Mouse (Mus musculus): ENCODE measurements around the gene Gm49403. TPM values are rescaled to one million over a fixed set of nuclear protein-coding genes. Genes with fewer than 3 reads are reported as not detected.
"Not testable (repeated sequence)": the region's sequence is repeated elsewhere in the genome, so short reads cannot be mapped to it uniquely, and the experiment has no call there.

The Gm49403 gene
- polyA plus RNA-seq, 1 experiment from 2014 or later, result not detected

- Histone ChIP-seq H3K4me3 (replicated peaks; ENCODE audit: low read length) (peak overlapping the region; percentile 59), H3K9ac (peak overlapping the region; percentile 77; the same call in 1 of the 2 replicates), H3K4me2 (replicated peaks) (peak overlapping the region; percentile 59), H3K36me3 (replicated peaks; ENCODE audit: control insufficient read depth, insufficient read depth) (peaks cover 24% of the 10 kb centered on the region), H3K4me1 (replicated peaks; ENCODE audit: control insufficient read depth, insufficient read depth, low read length) (peaks cover 10% of the 10 kb centered on the region; the same call in 1 of the 2 replicates)
- not testable (repeated sequence) for ATAC-seq (ENCODE audit: low FRiP score); H3K9me3 ChIP-seq (ENCODE audit: control insufficient read depth, low read length); H3K27me3 ChIP-seq (ENCODE audit: control insufficient read depth, insufficient read depth, low read length); H3K27ac ChIP-seq; DNase-seq (ENCODE audit: low spot score)
- 84% methylated on average over 3 of the region's 3 CpGs for WGBS
These were observed 13.3 kb upstream of the Gm49403 start for GRCm38 (mm10) chr19:8870381-8870780.

GRCm38 (mm10) chr19:8870838-8871237 is 12.9 kb upstream of the Gm49403 start:
- peaks cover 28% of the 10 kb centered on the region for H3K36me3 ChIP-seq (replicated peaks; ENCODE audit: control insufficient read depth, insufficient read depth)
- no peaks in the 10 kb centered on the region for H3K27me3 ChIP-seq (ENCODE audit: control insufficient read depth, insufficient read depth, low read length)
- H3K27ac ChIP-seq, result peak overlapping the region; percentile 83
- WGBS, result 58% methylated on average over 9 of the region's 9 CpGs
- H3K4me2 ChIP-seq (replicated peaks), result peak overlapping the region; percentile 59
- no peaks in the 10 kb centered on the region for H3K9me3 ChIP-seq (ENCODE audit: control insufficient read depth, low read length)
- H3K4me3 ChIP-seq (replicated peaks; ENCODE audit: low read length), result peak overlapping the region; percentile 59
- peak overlapping the region; percentile 77 for H3K9ac ChIP-seq
- peaks cover 10% of the 10 kb centered on the region; the same call in 1 of the 2 replicates for H3K4me1 ChIP-seq (replicated peaks; ENCODE audit: control insufficient read depth, insufficient read depth, low read length)
- peak; percentile 38 for ATAC-seq (ENCODE audit: low FRiP score)
- no peak for DNase-seq (ENCODE audit: low spot score)

- H3K9me3 ChIP-seq (ENCODE audit: control insufficient read depth, low read length), result no peaks in the 10 kb centered on the region
- H3K4me1 ChIP-seq (replicated peaks; ENCODE audit: control insufficient read depth, insufficient read depth, low read length), result peaks cover 10% of the 10 kb centered on the region; the same call in 1 of the 2 replicates
- peak within 1 kb of the TSS; percentile 85 for H3K4me2 ChIP-seq (replicated peaks)
- WGBS, result 1% methylated on average over 59 of the region's 59 CpGs
- peak; percentile 97 for ATAC-seq (ENCODE audit: low FRiP score)
- H3K27me3 ChIP-seq (ENCODE audit: control insufficient read depth, insufficient read depth, low read length), result no peaks in the 10 kb centered on the region
- H3K36me3 ChIP-seq (replicated peaks; ENCODE audit: control insufficient read depth, insufficient read depth), result peaks cover 35% of the 10 kb centered on the region
- DNase-seq (ENCODE audit: low spot score), result peak; percentile 93
- peak within 1 kb of the TSS; percentile 77 for H3K9ac ChIP-seq
- peak within 1 kb of the TSS; percentile 59 for H3K4me3 ChIP-seq (replicated peaks; ENCODE audit: low read length)
- peak within 1 kb of the TSS; percentile 83 for H3K27ac ChIP-seq
These were observed 12.2 kb upstream of the Gm49403 start, which contains the start of gene Ubxn1 for GRCm38 (mm10) chr19:8871267-8872186. Ubxn1 (plus strand) TSS chr19:8871496.

GRCm38 (mm10) chr19:8872266-8872840 is 11.4 kb upstream of the Gm49403 start:
- peak overlapping the region; percentile 85 for H3K4me2 ChIP-seq (replicated peaks)
- DNase-seq (ENCODE audit: low spot score) (no peak), ATAC-seq (ENCODE audit: low FRiP score) (no peak)
- H3K27me3 ChIP-seq (ENCODE audit: control insufficient read depth, insufficient read depth, low read length), result no peaks in the 10 kb centered on the region
- H3K4me1 ChIP-seq (replicated peaks; ENCODE audit: control insufficient read depth, insufficient read depth, low read length), result peaks cover 10% of the 10 kb centered on the region; the same call in 1 of the 2 replicates
- peaks cover 44% of the 10 kb centered on the region for H3K36me3 ChIP-seq (replicated peaks; ENCODE audit: control insufficient read depth, insufficient read depth)
- H3K27ac ChIP-seq, result 0 out of 2 replicates have a peak overlapping the region, but pooled peaks have one; percentile 83
- 78% methylated on average over 10 of the region's 10 CpGs for WGBS
- no peaks in the 10 kb centered on the region for H3K9me3 ChIP-seq (ENCODE audit: control insufficient read depth, low read length)
- peak overlapping the region; percentile 59 for H3K4me3 ChIP-seq (replicated peaks; ENCODE audit: low read length)
- H3K9ac ChIP-seq, result peak overlapping the region; percentile 77

- Histone ChIP-seq H3K4me1 (replicated peaks; ENCODE audit: control insufficient read depth, insufficient read depth, low read length) (peaks cover 17% of the 10 kb centered on the region), H3K9ac (no peak overlapping the region), H3K27ac (no peak overlapping the region), H3K27me3 (ENCODE audit: control insufficient read depth, insufficient read depth, low read length) (no peaks in the 10 kb centered on the region), H3K9me3 (ENCODE audit: control insufficient read depth, low read length) (no peaks in the 10 kb centered on the region), H3K4me3 (replicated peaks; ENCODE audit: low read length) (no peak overlapping the region), H3K4me2 (replicated peaks) (no peak overlapping the region), H3K36me3 (replicated peaks; ENCODE audit: control insufficient read depth, insufficient read depth) (peaks cover 53% of the 10 kb centered on the region)
- 96% methylated on average over 7 of the region's 7 CpGs for WGBS
- DNase-seq (ENCODE audit: low spot score) (no peak), ATAC-seq (ENCODE audit: low FRiP score) (no peak)
These were observed 8.7 kb upstream of the Gm49403 start for GRCm38 (mm10) chr19:8875031-8875430.

GRCm38 (mm10) chr19:8880311-8881033 is 3.3 kb upstream of the Gm49403 start, which contains the start of gene Uqcc3:
Uqcc3 (minus strand) TSS chr19:8880923.
- Histone ChIP-seq H3K36me3 (replicated peaks; ENCODE audit: control insufficient read depth, insufficient read depth) (peaks cover 29% of the 10 kb centered on the region), H3K27ac (peak within 1 kb of the TSS; percentile 79), H3K4me1 (replicated peaks; ENCODE audit: control insufficient read depth, insufficient read depth, low read length) (peaks cover 7% of the 10 kb centered on the region), H3K27me3 (ENCODE audit: control insufficient read depth, insufficient read depth, low read length) (no peaks in the 10 kb centered on the region), H3K9me3 (ENCODE audit: control insufficient read depth, low read length) (no peaks in the 10 kb centered on the region), H3K9ac (peak within 1 kb of the TSS; percentile 81), H3K4me2 (replicated peaks) (peak within 1 kb of the TSS; percentile 86), H3K4me3 (replicated peaks; ENCODE audit: low read length) (peak within 1 kb of the TSS; percentile 60)
- ATAC-seq (ENCODE audit: low FRiP score) (peak; percentile 97), DNase-seq (ENCODE audit: low spot score) (peak; percentile 79)
- WGBS, result under 1% methylated on average over 42 of the region's 42 CpGs

- Histone ChIP-seq H3K36me3 (replicated peaks; ENCODE audit: control insufficient read depth, insufficient read depth) (peaks cover 23% of the 10 kb centered on the region), H3K4me2 (replicated peaks) (peak overlapping the region; percentile 86), H3K4me1 (replicated peaks; ENCODE audit: control insufficient read depth, insufficient read depth, low read length) (peaks cover 7% of the 10 kb centered on the region), H3K4me3 (replicated peaks; ENCODE audit: low read length) (peak overlapping the region; percentile 60), H3K9ac (peak overlapping the region; percentile 81), H3K27ac (peak overlapping the region; percentile 79; the same call in 1 of the 2 replicates), H3K9me3 (ENCODE audit: control insufficient read depth, low read length) (no peaks in the 10 kb centered on the region), H3K27me3 (ENCODE audit: control insufficient read depth, insufficient read depth, low read length) (no peaks in the 10 kb centered on the region)
- DNase-seq (ENCODE audit: low spot score) (no peak), ATAC-seq (ENCODE audit: low FRiP score) (no peak)
- 17% methylated on average over 3 of the region's 3 CpGs for WGBS
These were observed 2.7 kb upstream of the Gm49403 start for GRCm38 (mm10) chr19:8881034-8881392.

- Histone ChIP-seq H3K27ac (no peak overlapping the region), H3K4me3 (replicated peaks; ENCODE audit: low read length) (no peak overlapping the region), H3K9ac (no peak overlapping the region), H3K4me1 (replicated peaks; ENCODE audit: control insufficient read depth, insufficient read depth, low read length) (peaks cover 17% of the 10 kb centered on the region), H3K36me3 (replicated peaks; ENCODE audit: control insufficient read depth, insufficient read depth) (peaks cover 13% of the 10 kb centered on the region), H3K4me2 (replicated peaks) (peak overlapping the region; percentile 89), H3K9me3 (ENCODE audit: control insufficient read depth, low read length) (no peaks in the 10 kb centered on the region), H3K27me3 (ENCODE audit: control insufficient read depth, insufficient read depth, low read length) (no peaks in the 10 kb centered on the region)
- no peak for DNase-seq (ENCODE audit: low spot score)
- no peak for ATAC-seq (ENCODE audit: low FRiP score)
- WGBS, result 50% methylated on average over 1 of the region's 1 CpGs
These were observed 3.3 kb downstream of the Gm49403 start for GRCm38 (mm10) chr19:8886916-8887584.

Data from hindbrain, embryonic 14.5 days (tissue).